In genomic region chr13:63253886-63254636, GRCm38 (mm10) we compare ENCODE assay signal across 15 mouse cellular contexts.
DNase-seq lines count a peak whose midpoint lies in the region; ATAC-seq and TF ChIP-seq lines count a peak whose summit lies in the region.
"Had no signal": no experiment of that assay in that cellular context is flagged by ENCODE, and none has a peak within 500 bp of the region (broad histone marks: within the 10 kb centered on the region; RNA-seq: fewer than 3 reads in every experiment).

No protein-coding gene starts in this region.

- dilution Hi-C loops in CH12.LX (cut with MboI; ENCODE audit: extremely low pct_ligation_motif_present, extremely low pct_unique_long_range_greater_than_20kb, low sequenced_read_pairs): no loop called here

- TF ChIP-seq EP300 in CH12.LX (IDR thresholded peaks at IDR 0.05; ENCODE audit: low read length): peak; percentile 49; the same call in 1 of the 2 replicates

- in situ Hi-C loops in CH12.LX (cut with MboI; ENCODE audit: low pct_ligation_motif_present, low pct_unique_long_range_greater_than_20kb, low sequenced_read_pairs): no loop called here

- TF ChIP-seq POLR2A in CH12.LX (IDR thresholded peaks at IDR 0.05; ENCODE audit: low read depth, low read length): no peak

- no peak overlapping the region for H3K4me3 ChIP-seq in left cerebral cortex, adult 2 months
- no peak overlapping the region for H3K4me3 ChIP-seq in CH12.LX (replicated peaks in 1 of 3; ENCODE audit: low read depth in 2 of 3, low read length in 2 of 3, poor library complexity in 1 of 3)
- no peak overlapping the region for H3K4me3 ChIP-seq in limb, embryonic 15.5 days

- peak overlapping the region; percentile 5; the same call in 1 of the 2 replicates for H3K27ac ChIP-seq in left cerebral cortex, adult 2 months
- no peak overlapping the region for H3K27ac ChIP-seq in CH12.LX (ENCODE audit: insufficient read depth, low read depth)
- peak overlapping the region; percentile 57 for H3K27ac ChIP-seq in limb, embryonic 15.5 days

- H3K79me2 ChIP-seq in CH12.LX (replicated peaks; ENCODE audit: control insufficient read depth, extremely low read depth, insufficient read depth, poor library complexity, severe bottlenecking): peaks cover 7% of the 10 kb centered on the region; the same call in 1 of the 2 replicates

- H3K4me2 ChIP-seq in CH12.LX (ENCODE audit: insufficient read depth, low read depth, poor library complexity, severe bottlenecking): peak overlapping the region; percentile 17; the same call in 1 of the 2 replicates
- H3K4me2 ChIP-seq in limb, embryonic 15.5 days: no peak overlapping the region
- H3K4me2 ChIP-seq: lung, embryonic 14.5 days had no signal

- H3K36me3 ChIP-seq in CH12.LX (replicated peaks in 1 of 2; ENCODE audit: control insufficient read depth in 1 of 2, insufficient read depth in 1 of 2, low read length in 1 of 2): peaks cover 5 to 55% of the 10 kb centered on the region in 2 experiments
- peaks cover 27% of the 10 kb centered on the region for H3K36me3 ChIP-seq in limb, embryonic 15.5 days

- H3K27me3 ChIP-seq in CH12.LX (replicated peaks): no peaks in the 10 kb centered on the region
- H3K27me3 ChIP-seq in limb, embryonic 15.5 days: no peaks in the 10 kb centered on the region

- H3K9me3 ChIP-seq in CH12.LX (replicated peaks; ENCODE audit: low read length): no peaks in the 10 kb centered on the region
- no peaks in the 10 kb centered on the region for H3K9me3 ChIP-seq in limb, embryonic 15.5 days
- H3K9me3 ChIP-seq: megakaryocyte, embryonic 14.5 days had no signal

- ATAC-seq in limb, embryonic 15.5 days (ENCODE audit: insufficient number of reproducible peaks, low FRiP score, low TSS enrichment, low read depth): no peak

- peaks cover 25 to 61% of the 10 kb centered on the region in 2 experiments for H3K4me1 ChIP-seq in CH12.LX (ENCODE audit: control insufficient read depth in 1 of 2, insufficient read depth in 2 of 2)
- peaks cover 85% of the 10 kb centered on the region for H3K4me1 ChIP-seq in limb, embryonic 15.5 days

- H3K9ac ChIP-seq in CH12.LX (ENCODE audit: insufficient read depth, low read depth): 0 out of 2 replicates have a peak overlapping the region, but pooled peaks have one; percentile 17
- H3K9ac ChIP-seq in limb, embryonic 15.5 days: no peak overlapping the region
- H3K9ac ChIP-seq: lung, embryonic 14.5 days had no signal

- no peak for TF ChIP-seq CTCF in left cerebral cortex, adult 2 months (IDR thresholded peaks at IDR 0.05)
- TF ChIP-seq CTCF in CH12.LX (conservative IDR thresholded peaks at IDR 0.05 in 1 of 2, IDR thresholded peaks at IDR 0.05 in 1 of 2; ENCODE audit: low read depth in 2 of 2, low read length in 2 of 2): no peak

- WGBS in limb, embryonic 15.5 days: 75% methylated on average over 7 of the region's 7 CpGs

- peak; percentile 31 for DNase-seq in heart, adult 8-10 months (ENCODE audit: low spot score)
- no peak for DNase-seq in heart, postnatal 25 days (ENCODE audit: low spot score)
- DNase-seq in left cerebral cortex, adult 2 months (ENCODE audit: extremely low spot score in 1 of 2, low spot score in 2 of 2): no peak
- no peak for DNase-seq in left cerebral cortex, postnatal 14 days (ENCODE audit: low spot score in 2 of 2)
- no peak for DNase-seq in CH12.LX (ENCODE audit: extremely low read depth)
- DNase-seq in cerebellum, postnatal 4 days (ENCODE audit: low spot score in 2 of 2): no peak
- no peak for DNase-seq in cerebellum, adult 11-12 months
- DNase-seq: adrenal gland, postnatal 10 days; cerebellum, postnatal 14 days; gastrocnemius, postnatal 36 days; lung, embryonic 14.5 days; retina, postnatal 1 day; thymus, postnatal 14 days had no signal

- no peak for TF ChIP-seq RAD21 in CH12.LX (IDR thresholded peaks at IDR 0.05; ENCODE audit: low read depth, low read length)

- intact Hi-C loops in heart, postnatal 25 days (cut with DNase I): no loop called here
- intact Hi-C loops in left cerebral cortex, adult 2 months (cut with DNase I): no loop called here
- intact Hi-C loops in left cerebral cortex, postnatal 14 days (cut with DNase I): no loop called here

TF ChIP-seq in CH12.LX, 34 proteins besides CTCF, POLR2A, EP300 and RAD21:
- TF ChIP-seq GABPA (IDR thresholded peaks at IDR 0.05; ENCODE audit: insufficient replicate concordance, low read depth, low read length): no peak
- TF ChIP-seq BHLHE40 (IDR thresholded peaks at IDR 0.05; ENCODE audit: low read depth, low read length): peak; percentile 19; the same call in 1 of the 2 replicates
